Mouse (Mus musculus) liver, adult 10 weeks (tissue): Measurements from ENCODE around the gene Kri1. TPM values are rescaled to one million over a fixed set of nuclear protein-coding genes. Genes with fewer than 3 reads are reported as not detected.

ENCODE experiments used
- polyA plus RNA-seq: library from polyadenylated mRNA; stranded (reverse); fragments of 350-450 nt; fragmentation: Illumina TruSeq; extraction: RNeasy Lipid Tissue Mini Kit (QIAGEN cat#74804); gene quantifications from one replicate; pipeline ENCODE4 v1.2.3, GENCODE M21; 2014; ENCODE audit warnings: low read depth, low replicate concordance

The Kri1 gene
- polyA plus RNA-seq: 2.3 TPM

GRCm38 (mm10) chr9:21287571-21288402 is at the start of gene Kri1:
Gene Kri1 (minus strand): TSS chr9:21287969.

DNA sequence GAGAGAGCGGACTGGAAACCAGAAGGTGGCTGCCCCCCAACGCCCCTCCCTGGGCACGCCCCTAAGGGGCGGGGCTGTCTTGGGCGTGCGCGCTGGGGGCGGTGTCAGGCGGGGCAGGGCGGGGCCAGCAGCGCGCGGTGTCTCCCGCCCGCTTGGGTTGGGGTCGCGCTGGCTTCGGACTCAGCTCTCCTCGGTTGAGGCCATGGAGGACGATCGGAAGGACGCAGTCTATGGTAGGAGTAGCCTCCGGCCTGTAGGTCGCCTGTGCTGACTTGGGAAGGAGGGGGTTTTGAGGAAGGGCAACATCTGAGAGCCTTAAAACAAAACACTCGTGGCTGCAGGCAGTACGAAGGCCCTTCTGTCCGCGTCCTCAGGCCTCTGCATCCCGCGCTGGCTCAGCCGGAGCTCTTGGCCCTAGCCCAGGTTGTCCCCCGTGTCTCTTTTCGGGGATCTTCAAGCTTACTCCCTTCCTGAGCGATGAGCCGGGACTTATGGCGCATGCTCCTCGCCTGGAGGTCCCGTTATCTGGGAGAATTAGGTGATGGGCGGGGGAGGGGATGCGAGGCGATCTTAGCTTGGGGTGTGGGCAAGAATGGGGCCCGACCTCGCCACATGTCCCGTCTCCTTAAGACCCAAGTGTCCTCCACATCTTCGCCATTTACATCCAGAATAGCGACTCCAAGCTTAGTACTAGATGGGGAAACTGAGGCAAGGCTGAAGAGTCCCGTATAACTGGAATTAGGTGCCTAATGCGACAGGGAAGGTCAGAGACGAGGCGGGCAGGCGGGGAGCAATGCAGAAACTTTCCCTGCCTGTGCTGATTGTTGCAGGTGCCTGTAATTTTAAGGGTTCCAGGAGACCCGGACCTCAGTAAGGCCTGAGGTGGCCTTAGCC is 33.1 kb upstream of the Kri1 start, which contains the start of gene Slc44a2:
Slc44a2 (plus strand) TSS at position 80 of the 894 bp plus-strand sequence.

GRCm38 (mm10) chr9:21312134-21312533 is 24.4 kb upstream of the Kri1 start, which contains the start of gene Ap1m2:
Gene Ap1m2 (minus strand): TSS chr9:21312337.

GRCm38 (mm10) chr9:21291022-21291787 is 3.4 kb upstream of the Kri1 start, which contains the start of gene Cdkn2d:
Gene Cdkn2d (minus strand): TSS chr9:21291407.

GRCm38 (mm10) chr9:21265000-21265561 is 22.7 kb downstream of the Kri1 start, which contains the start of gene Atg4d:
Gene Atg4d (plus strand): TSS chr9:21265293.

DNA sequence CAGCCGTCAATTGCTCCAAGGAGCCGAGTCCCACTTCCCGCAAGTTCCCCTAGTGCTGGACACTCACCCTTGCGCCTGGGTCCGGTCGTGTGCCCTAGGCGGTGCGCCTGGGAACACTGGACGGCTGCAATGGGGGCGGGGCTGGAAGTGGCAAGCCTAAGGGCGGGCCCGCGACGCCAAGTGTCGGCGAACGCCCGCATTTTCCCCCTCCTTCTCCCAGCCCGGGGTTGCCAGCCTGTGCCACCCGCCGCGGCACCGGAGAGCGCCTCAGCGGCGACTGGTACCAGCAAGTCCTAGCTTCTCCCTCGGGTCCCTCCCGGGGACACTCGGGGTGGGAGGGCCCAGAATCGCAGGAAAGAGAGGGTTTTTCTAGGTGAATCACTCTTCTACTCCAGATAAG is 39.4 kb downstream of the Kri1 start, which contains the start of gene S1pr5:
S1pr5 (minus strand) TSS at position 118 of the 400 bp plus-strand sequence.

DNA sequence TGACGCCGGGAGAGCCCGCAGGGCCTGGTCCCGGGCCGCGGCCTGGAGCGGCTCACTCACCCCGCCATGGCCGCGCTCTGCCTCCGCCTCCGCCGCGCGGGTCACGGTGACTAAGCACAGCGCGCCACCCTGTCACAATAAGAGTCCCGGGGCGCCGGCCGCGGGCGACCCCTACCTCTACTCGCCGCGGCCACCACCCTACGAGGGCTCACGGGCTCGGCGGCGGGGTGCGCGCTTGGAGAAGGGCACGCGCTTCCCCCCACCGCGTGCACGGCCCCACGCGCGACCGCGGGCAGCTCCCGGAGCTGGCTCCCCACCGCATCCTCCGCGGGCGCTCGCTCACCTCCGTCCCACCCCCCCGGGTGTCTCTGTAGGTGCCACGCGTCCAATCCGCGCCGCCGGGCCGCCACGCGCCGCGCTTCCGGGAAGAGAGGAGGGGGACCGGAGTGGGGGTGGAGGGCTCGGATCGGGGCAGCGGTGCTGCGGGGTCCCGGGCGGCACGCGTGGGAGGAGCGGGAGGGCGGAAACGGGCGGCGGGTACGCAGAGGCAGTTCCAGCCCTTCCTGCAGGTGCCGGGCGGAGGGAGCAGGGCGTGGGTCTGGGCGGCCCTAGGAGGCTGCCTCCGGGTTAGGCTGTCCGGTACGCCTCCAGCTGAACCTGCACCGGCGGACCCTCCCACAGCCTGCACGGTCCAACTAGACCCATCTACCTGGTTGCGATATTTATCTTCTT is 48.9 kb downstream of the Kri1 start, which contains the start of gene Keap1:
Keap1 (minus strand) TSS at position 629 of the 732 bp plus-strand sequence.

Other genes starting within 250 kb of the Kri1 start
- not detected for gene Zglp1, start 220.9 kb downstream of the Kri1 start, polyA plus RNA-seq
- gene Gm49373, start 214.9 kb downstream of the Kri1 start, polyA plus RNA-seq: not detected
- gene Fdx1l, start 214.4 kb downstream of the Kri1 start, polyA plus RNA-seq: 2.0 TPM
- gene Gm38431, start 196.0 kb downstream of the Kri1 start, polyA plus RNA-seq: 0.11 TPM
- gene Raver1, start 196.0 kb downstream of the Kri1 start, polyA plus RNA-seq: 3.2 TPM
- 2.3 TPM for gene Tyk2, start 156.7 kb downstream of the Kri1 start, polyA plus RNA-seq
- gene Cdc37, start 138.0 kb downstream of the Kri1 start, polyA plus RNA-seq: 14.0 TPM
- 0.69 TPM for gene Pde4a, start 122.3 kb downstream of the Kri1 start, polyA plus RNA-seq
- gene Keap1, start 48.6 kb downstream of the Kri1 start, polyA plus RNA-seq: 6.6 TPM
- 2.5 TPM for gene S1pr5, start 39.5 kb downstream of the Kri1 start, polyA plus RNA-seq
- 2.4 TPM for gene Atg4d, start 22.7 kb downstream of the Kri1 start, polyA plus RNA-seq
- gene Cdkn2d, start 3.4 kb upstream of the Kri1 start, polyA plus RNA-seq: 0.74 TPM
- not detected for gene Ap1m2, start 24.4 kb upstream of the Kri1 start, polyA plus RNA-seq
- 3.2 TPM for gene Slc44a2, start 32.7 kb upstream of the Kri1 start, polyA plus RNA-seq
- 4.7 TPM for gene Ilf3, start 79.9 kb upstream of the Kri1 start, polyA plus RNA-seq
- not detected for gene Qtrt1, start 123.9 kb upstream of the Kri1 start, polyA plus RNA-seq
- 9.2 TPM for gene Dnm2, start 136.9 kb upstream of the Kri1 start, polyA plus RNA-seq
- gene Tmed1, start 222.3 kb upstream of the Kri1 start, polyA plus RNA-seq: 1.9 TPM
- 2.8 TPM for gene AB124611, start 238.2 kb upstream of the Kri1 start, polyA plus RNA-seq